Mouse (Mus musculus) ES-Bruce4 (cell line): ENCODE results near the gene Csrnp2. TPM values are rescaled to one million over a fixed set of nuclear protein-coding genes. Genes with fewer than 3 reads are reported as not detected.
A peak's percentile ranks its signal among the peaks of the same experiment; 100 is the strongest.

ENCODE experiments used
- H3K27ac ChIP-seq: 2 replicates; pipeline ENCODE4 v1.5.1; 2012; ENCODE audit warnings: low read length, inconsistent platforms; ENCODE audit not compliant: insufficient read depth
- H3K27me3 ChIP-seq: 2 replicates; pipeline ENCODE4 v1.6.1; 2012; ENCODE audit warnings: mild to moderate bottlenecking, low read length, inconsistent platforms; ENCODE audit not compliant: control insufficient read depth, poor library complexity, insufficient read depth, severe bottlenecking
- H3K36me3 ChIP-seq: 2 replicates; pipeline ENCODE4 v1.6.1; 2012; ENCODE audit warnings: inconsistent platforms, mild to moderate bottlenecking, low read length, moderate library complexity; ENCODE audit not compliant: control insufficient read depth, poor library complexity, insufficient read depth, severe bottlenecking
- H3K4me1 ChIP-seq: one replicate; pipeline ENCODE4 v1.8.1; 2011; ENCODE audit warnings: low read length; ENCODE audit not compliant: control insufficient read depth, insufficient read depth
- H3K4me3 ChIP-seq: 2 replicates; pipeline ENCODE4 v1.5.1; 2011; ENCODE audit warnings: low read depth, mild to moderate bottlenecking, low read length
- H3K9ac ChIP-seq: 2 replicates; pipeline ENCODE4 v1.6.1; 2012; ENCODE audit warnings: low read depth, mild to moderate bottlenecking, inconsistent platforms; ENCODE audit not compliant: poor library complexity, severe bottlenecking
- H3K9me3 ChIP-seq: replicated peaks from 2 replicates; pipeline ENCODE4 v1.6.1; 2012; ENCODE audit warnings: mild to moderate bottlenecking, low read length, inconsistent platforms; ENCODE audit not compliant: control insufficient read depth, poor library complexity, insufficient read depth, severe bottlenecking
- CTCF ChIP-seq: IDR thresholded peaks from one replicate; pipeline ENCODE4 v1.8.1; 2011; ENCODE audit warnings: low read depth, low read length
- EP300 ChIP-seq: IDR thresholded peaks from 2 replicates; pipeline ENCODE4 v1.6.1; 2011; ENCODE audit warnings: low read depth, low read length; ENCODE audit not compliant: insufficient read depth
- POLR2A ChIP-seq: IDR thresholded peaks from one replicate; pipeline ENCODE4 v1.8.1; 2011; ENCODE audit warnings: low read length; ENCODE audit not compliant: insufficient read depth
- polyA plus RNA-seq: library from polyadenylated mRNA; stranded (reverse); fragments of >200 nt; gene quantifications from 2 replicates; pipeline ENCODE4 v1.2.4, GENCODE M21; 2011; ENCODE audit warnings: low read depth; ENCODE audit not compliant: missing spikeins, insufficient read depth, insufficient read length

Csrnp2 gene
- polyA plus RNA-seq, 1 experiment: 6.8 TPM

GRCm38 (mm10) chr15:100451245-100451644 lies 44.0 kb downstream of the Csrnp2 start:
- H3K4me3 ChIP-seq: no peak overlapping the region
- H3K36me3 ChIP-seq: no peaks in the 10 kb centered on the region
- H3K9me3 ChIP-seq: no peaks in the 10 kb centered on the region
- H3K4me1 ChIP-seq: no peaks in the 10 kb centered on the region
- no peaks in the 10 kb centered on the region for H3K27me3 ChIP-seq
- no peak for TF ChIP-seq CTCF
- TF ChIP-seq POLR2A: no peak
- no peak for TF ChIP-seq EP300
- no peak overlapping the region for H3K27ac ChIP-seq
- H3K9ac ChIP-seq: no peak overlapping the region

DNA sequence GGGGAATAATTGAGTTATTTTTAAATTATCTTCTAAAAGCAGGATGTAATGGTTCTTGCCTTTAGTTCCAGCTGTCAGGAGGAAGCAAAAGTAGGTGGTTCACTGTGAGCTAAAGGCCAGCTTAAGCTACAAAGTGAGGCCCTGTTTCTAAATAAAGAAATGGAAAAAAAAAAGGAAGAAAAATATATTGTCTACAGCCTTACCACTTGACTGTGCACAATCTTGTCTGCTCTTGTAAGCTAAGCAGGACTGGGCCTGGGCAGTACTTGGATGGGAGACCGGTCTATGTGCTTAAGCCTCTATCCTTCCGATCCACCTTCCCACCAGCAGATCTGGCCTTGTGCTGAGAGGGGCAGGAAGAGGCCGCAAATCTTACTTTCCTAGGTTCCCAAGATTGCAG lies 45.8 kb downstream of the Csrnp2 start:
- TF ChIP-seq EP300 (no peak), CTCF (no peak), POLR2A (no peak)
- Histone ChIP-seq H3K9ac (no peak overlapping the region), H3K4me3 (no peak overlapping the region), H3K9me3 (no peaks in the 10 kb centered on the region), H3K36me3 (no peaks in the 10 kb centered on the region), H3K27me3 (no peaks in the 10 kb centered on the region), H3K4me1 (no peaks in the 10 kb centered on the region), H3K27ac (no peak overlapping the region)

DNA sequence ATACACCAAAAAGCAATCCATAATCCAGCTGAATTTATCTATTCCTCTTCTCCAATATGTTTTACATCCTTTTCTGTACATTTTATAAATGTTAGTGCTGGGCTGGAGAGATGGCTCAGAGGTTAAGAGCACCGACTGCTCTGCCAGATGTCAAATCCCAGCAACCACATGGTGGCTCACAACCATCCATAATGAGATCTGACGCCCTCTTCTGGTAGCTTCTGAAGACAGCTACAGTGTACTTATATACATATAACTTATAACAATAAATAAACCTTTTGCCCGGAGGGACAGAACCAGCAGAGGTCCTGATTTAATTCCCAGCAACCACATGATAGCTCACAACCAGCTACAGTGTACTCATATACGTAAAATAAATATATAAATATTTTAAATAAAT lies 46.7 kb downstream of the Csrnp2 start:
- Histone ChIP-seq H3K9me3 (no peaks in the 10 kb centered on the region), H3K4me1 (no peaks in the 10 kb centered on the region), H3K9ac (no peak overlapping the region), H3K36me3 (no peaks in the 10 kb centered on the region), H3K27me3 (no peaks in the 10 kb centered on the region), H3K27ac (no peak overlapping the region), H3K4me3 (no peak overlapping the region)
- no peak for TF ChIP-seq POLR2A
- no peak for TF ChIP-seq CTCF
- no peak for TF ChIP-seq EP300

DNA sequence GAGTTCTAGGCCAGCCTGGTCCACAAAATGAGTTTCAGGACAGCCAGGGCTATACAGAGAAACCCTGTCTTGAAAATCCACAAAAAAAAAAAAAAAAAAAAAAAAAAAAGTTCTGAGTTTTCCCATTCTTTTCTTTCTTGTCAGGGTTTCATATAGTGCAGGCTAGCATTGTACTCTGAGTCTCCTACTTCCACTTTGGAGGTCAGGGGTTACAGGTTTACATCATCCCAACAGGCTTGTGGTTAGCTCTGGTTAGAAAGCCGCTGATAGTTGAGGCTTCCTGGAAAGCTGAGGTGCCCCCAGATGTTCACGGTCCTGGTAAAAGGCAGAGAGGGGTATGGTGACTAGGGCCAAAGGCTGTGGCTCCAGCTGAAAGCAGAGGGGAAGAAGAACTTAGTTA lies 48.4 kb downstream of the Csrnp2 start:
- H3K9me3 ChIP-seq: no peaks in the 10 kb centered on the region
- H3K27me3 ChIP-seq: no peaks in the 10 kb centered on the region
- no peaks in the 10 kb centered on the region for H3K36me3 ChIP-seq
- no peak overlapping the region for H3K4me3 ChIP-seq
- H3K9ac ChIP-seq: no peak overlapping the region
- TF ChIP-seq POLR2A (no peak), CTCF (no peak)
- no peaks in the 10 kb centered on the region for H3K4me1 ChIP-seq
- H3K27ac ChIP-seq: no peak overlapping the region

DNA sequence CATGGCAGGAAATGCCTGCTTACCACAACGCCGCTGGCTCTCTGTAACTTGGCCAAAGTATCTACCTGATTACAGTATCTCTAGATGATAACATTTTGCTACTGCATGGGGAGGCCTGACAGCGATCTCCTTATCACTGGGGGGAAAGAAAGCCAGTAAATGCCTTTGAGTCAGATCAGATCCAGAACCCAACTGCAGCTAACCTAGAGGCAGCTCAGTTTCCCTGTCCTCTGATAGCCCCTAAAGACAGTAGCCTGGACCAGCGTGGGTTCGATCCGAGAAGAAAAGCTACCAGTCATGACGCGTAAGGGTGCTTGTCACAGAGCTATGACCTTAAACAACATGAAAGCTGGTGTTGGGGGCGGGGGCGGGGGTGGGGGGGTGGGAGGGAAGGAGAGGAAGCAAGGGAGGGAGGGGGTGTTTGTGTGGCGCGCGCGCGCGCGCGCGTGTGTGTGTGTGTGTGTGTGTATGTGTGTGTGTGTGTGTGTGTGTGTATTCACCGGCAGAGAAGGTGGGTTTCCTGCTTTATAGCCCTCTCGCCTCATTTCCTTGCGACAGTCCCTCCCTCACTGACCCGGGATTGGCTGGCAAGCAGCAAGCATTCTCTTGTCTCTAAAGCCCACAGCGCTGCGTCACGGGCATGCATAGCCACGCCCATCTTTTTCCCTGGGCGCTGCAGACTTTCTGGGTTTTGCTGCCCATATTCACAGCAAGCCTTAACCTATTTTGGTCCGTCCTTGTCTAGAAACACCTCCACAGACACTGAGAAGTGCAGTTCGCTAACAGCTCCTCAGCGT lies 52.0 kb downstream of the Csrnp2 start:
- H3K27me3 ChIP-seq: no peaks in the 10 kb centered on the region
- H3K9ac ChIP-seq: peak overlapping the region; percentile 26; the same call in 1 of the 2 replicates
- H3K36me3 ChIP-seq: no peaks in the 10 kb centered on the region
- peak overlapping the region; percentile 53 for H3K4me3 ChIP-seq
- TF ChIP-seq POLR2A: no peak
- no peaks in the 10 kb centered on the region for H3K9me3 ChIP-seq
- H3K4me1 ChIP-seq: no peaks in the 10 kb centered on the region
- no peak overlapping the region for H3K27ac ChIP-seq

DNA sequence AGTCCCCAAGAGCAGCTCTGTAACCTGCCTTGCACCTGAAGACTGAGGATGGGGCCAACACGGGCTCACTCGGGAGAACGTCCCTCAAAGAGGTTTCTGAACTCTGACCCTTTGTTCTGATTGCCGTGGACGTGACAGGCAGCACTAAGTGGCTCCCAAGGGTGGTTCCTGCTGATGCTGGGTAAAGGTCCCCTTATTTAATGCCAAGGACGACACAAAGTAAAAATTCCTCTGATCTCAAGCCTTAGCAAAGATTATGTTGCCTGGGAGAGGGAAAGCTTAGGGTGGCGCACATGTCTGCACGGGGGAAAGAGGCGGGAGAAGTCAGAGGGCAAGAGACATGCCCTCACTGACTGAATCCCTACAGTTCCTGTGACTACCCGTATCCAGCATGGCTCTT lies 58.8 kb downstream of the Csrnp2 start:
- Histone ChIP-seq H3K9me3 (no peaks in the 10 kb centered on the region), H3K4me1 (no peaks in the 10 kb centered on the region), H3K27ac (no peak overlapping the region), H3K27me3 (no peaks in the 10 kb centered on the region), H3K4me3 (no peak overlapping the region), H3K9ac (no peak overlapping the region), H3K36me3 (no peaks in the 10 kb centered on the region)
- TF ChIP-seq EP300 (no peak), POLR2A (no peak), CTCF (no peak)
